Mouse (Mus musculus): ENCODE data around the gene Nr5a1.

Gene Nr5a1

DNA sequence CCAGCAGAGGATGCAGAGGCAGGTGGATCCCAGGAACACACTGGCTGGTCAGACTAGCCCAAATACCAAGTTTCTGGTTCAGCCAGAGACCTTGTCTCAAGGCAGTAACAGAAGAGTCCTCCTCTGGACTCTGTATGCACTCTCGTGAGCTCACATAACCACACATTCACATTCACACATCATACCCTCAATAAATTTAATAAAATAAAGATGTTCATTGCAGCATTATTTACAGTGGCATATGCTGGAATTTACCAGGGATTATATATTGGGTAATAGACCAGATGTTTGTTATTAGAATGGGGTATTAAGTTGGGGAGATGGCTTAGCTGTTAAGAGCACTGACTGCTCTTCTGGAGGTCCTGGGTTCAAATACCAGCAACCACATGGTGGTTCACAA is 64.0 kb downstream of the Nr5a1 start:
- DNase-seq (ENCODE audit: low spot score), result no peak

DNA sequence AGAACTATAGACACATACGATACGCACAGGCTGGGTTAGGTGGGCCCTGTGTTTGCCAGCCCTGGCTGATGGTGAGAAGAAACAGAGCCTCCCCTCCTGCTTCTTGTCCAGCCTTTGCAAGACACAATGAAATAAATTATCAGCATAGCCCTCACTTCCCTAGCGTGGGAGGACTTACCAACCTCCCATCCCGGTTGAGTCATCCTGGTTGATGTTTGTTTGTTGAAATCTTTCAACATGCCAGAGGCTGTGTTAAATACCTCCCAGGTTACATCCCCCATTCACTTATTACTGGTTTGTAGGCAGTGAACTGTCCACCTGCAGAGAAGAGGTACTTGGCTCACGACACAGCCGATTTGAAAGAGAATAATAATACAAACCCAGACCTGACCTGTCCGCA is 66.7 kb downstream of the Nr5a1 start:
- no peak for DNase-seq (ENCODE audit: low spot score)

DNA sequence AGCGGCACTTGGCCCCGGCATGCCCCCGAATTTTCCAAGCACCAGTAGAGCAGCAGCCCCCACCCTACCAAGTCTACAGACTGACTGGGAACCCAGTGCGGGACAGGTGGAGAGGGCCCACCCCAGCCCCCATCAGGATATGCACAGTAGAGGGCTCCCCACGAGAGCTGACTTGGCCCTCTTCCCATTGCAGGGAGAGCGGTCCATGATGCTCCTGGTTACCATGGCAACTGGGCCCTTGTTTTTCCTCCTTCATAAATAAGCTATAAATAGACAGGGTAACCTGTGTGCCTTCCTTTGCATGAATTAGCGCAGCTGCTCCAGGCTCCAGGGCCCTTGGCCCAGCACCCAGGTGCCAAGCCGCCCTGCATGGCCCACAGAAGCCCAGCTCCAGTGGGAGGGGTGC is 67.1 kb downstream of the Nr5a1 start:
- DNase-seq (ENCODE audit: low spot score), result no peak

DNA sequence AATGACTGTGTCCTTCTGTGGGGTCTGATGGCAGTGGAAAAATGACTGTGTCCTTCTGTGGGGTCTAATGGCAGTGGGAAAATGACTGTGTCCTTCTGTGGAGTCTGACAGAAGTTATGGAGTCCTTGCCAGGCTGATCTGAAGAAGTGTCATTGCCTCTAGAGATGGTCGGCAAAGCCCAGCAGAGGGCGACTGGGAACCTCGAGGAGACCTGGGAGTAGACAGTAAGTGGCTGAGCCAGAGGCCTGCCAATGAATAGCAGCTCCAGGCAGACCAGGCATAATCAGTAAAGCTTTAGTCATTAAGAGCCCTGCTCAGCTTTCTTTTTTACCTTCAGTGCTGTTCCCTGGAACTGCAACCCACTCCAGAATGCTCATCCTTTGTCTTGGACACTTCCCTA is 68.4 kb downstream of the Nr5a1 start:
- peak; percentile 36 for DNase-seq (ENCODE audit: low spot score)

DNA sequence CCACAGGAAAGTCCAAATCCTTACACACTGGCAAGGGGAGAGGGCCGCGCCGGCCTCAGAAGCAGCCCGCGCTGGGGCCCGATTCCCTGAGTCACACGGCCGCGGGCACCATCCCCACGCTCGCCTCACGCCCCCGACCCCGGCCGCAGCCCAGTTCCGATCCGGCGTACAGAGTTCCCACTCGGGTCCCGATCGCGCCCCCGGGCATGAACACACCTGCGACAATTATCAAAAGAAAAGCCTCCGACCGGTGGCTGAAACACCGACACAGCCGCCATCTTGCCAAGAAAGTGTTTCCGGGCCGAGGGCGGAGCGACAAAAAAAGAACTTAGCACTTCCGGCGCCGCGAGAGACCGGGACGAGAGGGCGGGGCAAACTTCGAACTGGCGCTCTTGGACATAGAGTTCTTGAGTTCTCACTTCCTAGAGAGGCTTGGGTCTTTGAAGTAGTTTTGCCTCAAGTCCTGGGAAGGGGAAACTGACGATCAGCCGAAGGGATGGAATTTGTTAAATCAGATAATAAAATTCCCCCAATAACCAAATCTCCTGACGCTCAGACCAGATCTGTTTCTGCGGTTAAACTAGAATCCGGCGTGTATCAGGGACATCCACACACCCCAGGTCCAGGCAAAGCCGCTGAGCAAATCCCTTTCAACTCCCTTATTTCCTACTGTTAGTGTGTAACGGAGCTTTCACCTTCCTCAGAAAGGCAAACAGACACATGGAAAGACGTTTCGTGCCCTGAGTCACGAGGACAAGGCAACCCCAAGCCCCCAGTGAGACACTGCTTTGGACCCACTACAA is 70.5 kb downstream of the Nr5a1 start, which contains the start of gene Psmb7:
TSS of gene Psmb7 (minus strand) at position 463 of the 803 bp plus-strand sequence.
- peak; percentile 87 for DNase-seq (ENCODE audit: low spot score)

All from T-cell, adult 2 months (primary cell).